Mouse (Mus musculus) monocyte, adult 5-6 weeks (primary cell): Measurements from ENCODE around the gene Tap1. TPM values are rescaled to one million over a fixed set of nuclear protein-coding genes. Genes with fewer than 3 reads are reported as not detected.

Source experiments
- total RNA-seq: library from RNA; stranded (forward); fragments of 200-1000, 200-491, 200-594 nt; gene quantifications from 3 replicates; pipeline ENCODE4 v1.2.3, GENCODE M21; 2017

Gene Tap1
- total RNA-seq, 1 experiment from 2014 or later = 145 TPM

Other genes starting within 250 kb of the Tap1 start
- 88.1 to 107 TPM (median 98.7 TPM) in 3 replicates for gene Pfdn6, start 247.2 kb upstream of the Tap1 start, total RNA-seq
- 11.1 to 17.8 TPM (median 16.3 TPM) in 3 replicates for gene Wdr46, start 246.9 kb upstream of the Tap1 start, total RNA-seq
- 2.6 to 4.6 TPM (median 3.5 TPM) in 3 replicates for gene B3galt4, start 236.1 kb upstream of the Tap1 start, total RNA-seq
- gene Vps52, start 231.7 kb upstream of the Tap1 start, total RNA-seq = 16.8 to 32.7 TPM (median 25.1 TPM) in 3 replicates
- gene Rps18, start 231.6 kb upstream of the Tap1 start, total RNA-seq = 765 to 894 TPM (median 817 TPM) in 3 replicates
- gene H2-K1, start 187.2 kb upstream of the Tap1 start, total RNA-seq = 3,712 to 3,894 TPM (median 3,837 TPM) in 3 replicates
- 10.9 to 15.5 TPM (median 15.1 TPM) in 3 replicates for gene Ring1, start 162.9 kb upstream of the Tap1 start, total RNA-seq
- gene H2-Ke6, start 159.5 kb upstream of the Tap1 start, total RNA-seq = 77.7 to 117 TPM (median 111 TPM) in 3 replicates
- gene Slc39a7, start 155.9 kb upstream of the Tap1 start, total RNA-seq = 105 to 116 TPM (median 115 TPM) in 3 replicates
- 34.6 to 41.0 TPM (median 40.7 TPM) in 3 replicates for gene Rxrb, start 155.7 kb upstream of the Tap1 start, total RNA-seq
- 1.5 to 11.2 TPM (median 4.7 TPM) in 3 replicates for gene Col11a2, start 148.1 kb upstream of the Tap1 start, total RNA-seq
- gene H2-Oa, start 95.2 kb upstream of the Tap1 start, total RNA-seq = 7.8 to 18.9 TPM (median 17.6 TPM) in 3 replicates
- gene H2-DMa, start 68.0 kb upstream of the Tap1 start, total RNA-seq = 55.9 to 84.5 TPM (median 72.8 TPM) in 3 replicates
- gene Brd2, start 64.9 kb upstream of the Tap1 start, total RNA-seq = 374 to 583 TPM (median 393 TPM) in 3 replicates
- 71.7 to 98.5 TPM (median 90.4 TPM) in 3 replicates for gene H2-DMb2, start 44.2 kb upstream of the Tap1 start, total RNA-seq
- 48.2 to 62.0 TPM (median 61.5 TPM) in 3 replicates for gene H2-DMb1, start 34.5 kb upstream of the Tap1 start, total RNA-seq
- gene Psmb9, start 211 bp downstream of the Tap1 start, total RNA-seq = 119 to 198 TPM (median 134 TPM) in 3 replicates
- gene Psmb8, start 10.2 kb downstream of the Tap1 start, total RNA-seq = 387 to 472 TPM (median 466 TPM) in 3 replicates
- 87.6 to 119 TPM (median 96.6 TPM) in 3 replicates for gene Tap2, start 16.0 kb downstream of the Tap1 start, total RNA-seq
- gene H2-Ob, start 51.4 kb downstream of the Tap1 start, total RNA-seq = 59.1 to 84.6 TPM (median 63.2 TPM) in 3 replicates
- gene H2-Ab1, start 70.1 kb downstream of the Tap1 start, total RNA-seq = 588 to 931 TPM (median 911 TPM) in 3 replicates
- gene H2-Aa, start 100.3 kb downstream of the Tap1 start, total RNA-seq = 387 to 602 TPM (median 587 TPM) in 3 replicates
- 415 to 638 TPM (median 573 TPM) in 3 replicates for gene H2-Eb1, start 118.3 kb downstream of the Tap1 start, total RNA-seq
- 4.9 to 11.5 TPM (median 8.6 TPM) in 3 replicates for gene H2-Eb2, start 138.1 kb downstream of the Tap1 start, total RNA-seq
- gene Btnl2, start 167.3 kb downstream of the Tap1 start, total RNA-seq = 0.76 TPM in 1 of 3 replicates, not detected in the others
- 0.19 TPM in 1 of 3 replicates, not detected in the others for gene Btnl1, start 189.6 kb downstream of the Tap1 start, total RNA-seq
- 2.6 to 4.7 TPM in 2 of 3 replicates, not detected in the other for gene BC051142, start 211.3 kb downstream of the Tap1 start, total RNA-seq